Mouse (Mus musculus) CD4-positive, CD25-positive, alpha-beta regulatory T cell, adult 9 weeks (primary cell): ENCODE data around the gene 1700008O03Rik. TPM values are rescaled to one million over a fixed set of nuclear protein-coding genes. Genes with fewer than 3 reads are reported as not detected.

Experiments
- polyA plus RNA-seq: library from polyadenylated mRNA; unstranded; fragments of 100-300 nt; shearing (Covaris generic); gene quantifications from one replicate; pipeline ENCODE4 v1.2.1, GENCODE M21; 2017

The 1700008O03Rik gene
- polyA plus RNA-seq, result 0.38 TPM

DNA sequence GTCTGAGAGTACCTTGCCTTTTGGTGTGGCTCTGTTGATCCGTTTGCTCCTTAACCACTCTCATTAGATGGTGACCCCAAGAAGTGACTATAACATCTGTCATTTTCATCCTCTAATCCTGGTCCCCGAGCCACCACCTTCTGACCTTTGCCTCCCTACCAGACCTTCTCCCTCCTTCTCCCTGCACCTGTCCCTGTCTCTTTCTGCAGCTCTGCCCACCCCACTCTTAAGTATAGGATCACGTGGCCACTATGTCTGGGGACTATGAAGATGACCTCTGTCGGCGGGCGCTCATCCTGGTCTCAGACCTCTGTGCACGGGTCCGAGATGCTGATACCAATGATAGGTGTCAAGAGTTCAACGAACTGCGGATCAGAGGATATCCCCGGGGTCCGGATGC lies at the start of gene 1700008O03Rik:
1700008O03Rik (minus strand) TSS at position 101 of the 400 bp plus-strand sequence.

DNA sequence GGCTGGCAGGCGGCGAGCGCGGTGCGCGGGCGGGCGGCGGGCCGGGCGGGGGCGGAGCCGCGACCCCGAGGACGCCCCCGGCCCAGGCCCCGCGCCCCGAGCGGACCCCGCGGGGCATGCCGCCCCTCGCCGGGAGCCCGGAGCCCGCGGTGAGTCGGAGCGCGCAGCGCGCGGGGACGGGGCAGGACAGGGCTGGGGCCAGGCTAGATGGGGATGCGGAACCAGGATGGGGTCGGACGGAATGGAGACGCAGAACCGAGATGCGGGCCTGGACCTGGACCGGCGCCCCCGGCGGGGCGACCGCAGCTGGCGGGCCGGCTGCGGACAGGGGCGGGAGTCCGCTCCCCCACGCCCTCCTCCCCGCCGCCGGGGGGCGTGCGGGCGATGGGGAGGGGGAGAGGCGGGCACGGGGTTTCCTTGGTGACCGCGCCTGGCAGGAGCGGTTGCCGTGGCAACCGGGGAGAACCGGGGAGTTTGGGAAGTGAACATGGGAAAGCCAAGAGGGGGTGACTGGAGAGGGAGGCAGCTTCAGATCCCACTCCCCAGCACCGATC lies 43.4 kb upstream of the 1700008O03Rik start, which contains the start of gene Lrrc4b:
Lrrc4b (plus strand) TSS at position 51 of the 554 bp plus-strand sequence.

DNA sequence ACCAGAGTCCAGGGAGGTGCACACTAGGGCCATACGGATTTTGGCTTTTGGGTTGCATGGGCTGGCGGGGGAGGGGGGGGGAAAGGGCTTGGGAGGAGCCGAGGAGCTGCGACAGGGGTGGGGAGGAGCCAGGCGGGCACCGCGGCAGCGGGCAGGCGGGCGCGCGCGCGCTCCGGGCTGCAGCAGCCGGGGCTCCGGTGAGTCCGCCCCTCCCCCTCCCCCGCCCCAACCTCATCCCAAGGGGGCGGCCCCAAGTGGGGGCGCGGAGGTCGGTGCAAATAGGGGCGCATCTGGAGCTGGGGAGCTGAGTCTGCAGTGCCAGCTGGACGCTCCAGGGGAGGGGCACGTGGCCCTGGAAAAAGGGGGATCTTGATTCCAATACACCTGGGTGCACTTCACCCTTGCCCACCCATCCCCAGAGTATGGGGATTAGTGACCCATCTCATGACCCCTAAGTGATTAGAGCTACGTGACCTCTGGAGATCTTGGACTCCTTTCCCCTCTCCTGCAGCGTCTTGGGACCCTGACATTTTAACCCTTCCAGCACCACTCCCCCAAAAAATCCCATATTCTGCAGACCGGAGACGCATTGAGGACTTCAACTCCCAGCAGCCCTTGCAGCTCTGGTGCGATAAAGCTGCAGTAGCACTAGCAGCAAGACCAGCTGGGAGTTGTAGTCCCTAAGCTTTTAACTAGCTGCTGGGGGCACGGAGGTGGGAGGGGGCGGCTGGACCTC lies 1.5 kb downstream of the 1700008O03Rik start, which contains the start of gene Syt3:
Syt3 (plus strand) TSS at position 123 of the 736 bp plus-strand sequence.

Other genes starting within 250 kb of the 1700008O03Rik start
- not detected for gene Klk1b16, start 249.1 kb downstream of the 1700008O03Rik start, polyA plus RNA-seq
- not detected for gene Klk1b24, start 197.6 kb downstream of the 1700008O03Rik start, polyA plus RNA-seq
- not detected for gene Klk1b3, start 187.6 kb downstream of the 1700008O03Rik start, polyA plus RNA-seq
- gene Klk1b4, start 178.4 kb downstream of the 1700008O03Rik start, polyA plus RNA-seq, result not detected
- not detected for gene Klk1b5, start 169.9 kb downstream of the 1700008O03Rik start, polyA plus RNA-seq
- 0.40 TPM for gene Klk1, start 160.5 kb downstream of the 1700008O03Rik start, polyA plus RNA-seq
- gene Gm36864, start 149.6 kb downstream of the 1700008O03Rik start, polyA plus RNA-seq, result not detected
- 1.8 TPM for gene 1700028J19Rik, start 139.1 kb downstream of the 1700008O03Rik start, polyA plus RNA-seq
- 202 TPM for gene 2410002F23Rik, start 139.1 kb downstream of the 1700008O03Rik start, polyA plus RNA-seq
- gene Acp4, start 128.4 kb downstream of the 1700008O03Rik start, polyA plus RNA-seq, result not detected
- gene Gm15517, start 124.4 kb downstream of the 1700008O03Rik start, polyA plus RNA-seq, result not detected
- 0.21 TPM for gene Clec11a, start 78.9 kb downstream of the 1700008O03Rik start, polyA plus RNA-seq
- gene Shank1, start 75.6 kb downstream of the 1700008O03Rik start, polyA plus RNA-seq, result 0.11 TPM
- 0.10 TPM for gene Syt3, start 1.7 kb downstream of the 1700008O03Rik start, polyA plus RNA-seq
- gene Lrrc4b, start 43.2 kb upstream of the 1700008O03Rik start, polyA plus RNA-seq, result not detected
- gene Aspdh, start 79.6 kb upstream of the 1700008O03Rik start, polyA plus RNA-seq, result not detected
- gene Josd2, start 82.2 kb upstream of the 1700008O03Rik start, polyA plus RNA-seq, result 120 TPM
- 132 TPM for gene Emc10, start 110.7 kb upstream of the 1700008O03Rik start, polyA plus RNA-seq
- 3.8 TPM for gene Fam71e1, start 110.8 kb upstream of the 1700008O03Rik start, polyA plus RNA-seq
- not detected for gene Mybpc2, start 138.8 kb upstream of the 1700008O03Rik start, polyA plus RNA-seq
- 1.3 TPM for gene Spib, start 146.3 kb upstream of the 1700008O03Rik start, polyA plus RNA-seq
- 64.9 TPM for gene Pold1, start 163.0 kb upstream of the 1700008O03Rik start, polyA plus RNA-seq
- gene Nr1h2, start 168.1 kb upstream of the 1700008O03Rik start, polyA plus RNA-seq, result 141 TPM
- 1.6 TPM for gene Napsa, start 186.6 kb upstream of the 1700008O03Rik start, polyA plus RNA-seq
- not detected for gene Kcnc3, start 204.8 kb upstream of the 1700008O03Rik start, polyA plus RNA-seq